Mouse (Mus musculus) spleen, postnatal 10 days (tissue): ENCODE results near the gene Six4.
"Not testable (repeated sequence)": the region's sequence is repeated elsewhere in the genome, so short reads cannot be mapped to it uniquely, and the experiment has no call there.

Source experiments
- DNase-seq, 2 experiments: peaks; one replicate each; pipeline ENCODE4 v3.0.0; 2021 to 2022; ENCODE audit warnings: low spot score in 2 of 2

The Six4 gene

GRCm38 (mm10) chr12:73088500-73088899 is 24.8 kb downstream of the Six4 start:
- no peak for DNase-seq

- no peak for DNase-seq
These were observed 26.2 kb downstream of the Six4 start for GRCm38 (mm10) chr12:73087086-73087485.

GRCm38 (mm10) chr12:73085739-73086630 is 27.3 kb downstream of the Six4 start:
- DNase-seq, result no peak

GRCm38 (mm10) chr12:73083773-73084172 is 29.5 kb downstream of the Six4 start:
- no peak for DNase-seq

GRCm38 (mm10) chr12:73081828-73082227 is 31.4 kb downstream of the Six4 start:
- not testable (repeated sequence) for DNase-seq

- no peak for DNase-seq
These were observed 52.3 kb downstream of the Six4 start for GRCm38 (mm10) chr12:73060805-73061410.

GRCm38 (mm10) chr12:73057492-73057891 is 55.8 kb downstream of the Six4 start:
- no peak for DNase-seq

- no peak for DNase-seq
These were observed 57.8 kb downstream of the Six4 start for GRCm38 (mm10) chr12:73055451-73055850.

GRCm38 (mm10) chr12:73054576-73055185 is 58.6 kb downstream of the Six4 start:
- DNase-seq, result no peak

- no peak for DNase-seq
These were observed 59.5 kb downstream of the Six4 start, which contains the start of gene Six1 for GRCm38 (mm10) chr12:73053668-73054241. TSS of gene Six1 (minus strand) at chr12:73053887.

- no peak for DNase-seq
These were observed 60.3 kb downstream of the Six4 start for GRCm38 (mm10) chr12:73052651-73053591.

GRCm38 (mm10) chr12:73052036-73052650 is 61.1 kb downstream of the Six4 start:
- no peak for DNase-seq

GRCm38 (mm10) chr12:73050811-73051580 is 62.3 kb downstream of the Six4 start:
- no peak for DNase-seq

GRCm38 (mm10) chr12:73050305-73050704 is 63.0 kb downstream of the Six4 start:
- DNase-seq, result no peak
